Mouse (Mus musculus): ENCODE measurements around the gene Fbl.
"Not testable (repeated sequence)": the region's sequence is repeated elsewhere in the genome, so short reads cannot be mapped to it uniquely, and the experiment has no call there.

Gene Fbl

GRCm38 (mm10) chr7:28195414-28196098 is 26.0 kb downstream of the Fbl start:
- DNase-seq = no peak

- no peak for DNase-seq
Observed at GRCm38 (mm10) chr7:28196528-28196927, 27.0 kb downstream of the Fbl start.

- DNase-seq = no peak
Observed at GRCm38 (mm10) chr7:28199054-28199453, 29.5 kb downstream of the Fbl start.

GRCm38 (mm10) chr7:28203207-28204108 is 33.9 kb downstream of the Fbl start:
- peak; percentile 73 to 77 for DNase-seq

GRCm38 (mm10) chr7:28206044-28206600 is 36.6 kb downstream of the Fbl start:
- DNase-seq = peak in 1 of 2 experiments; percentile 41

GRCm38 (mm10) chr7:28208396-28208987 is 39.0 kb downstream of the Fbl start:
- no peak for DNase-seq

- peak; percentile 65 to 72 for DNase-seq
Observed at GRCm38 (mm10) chr7:28208988-28209508, 39.5 kb downstream of the Fbl start.

GRCm38 (mm10) chr7:28210731-28211130 is 41.2 kb downstream of the Fbl start:
- peak in 1 of 2 experiments; percentile 38 for DNase-seq

GRCm38 (mm10) chr7:28214142-28214541 is 44.6 kb downstream of the Fbl start:
- peak; percentile 70 to 83 for DNase-seq

- DNase-seq = not testable (repeated sequence)
Observed at GRCm38 (mm10) chr7:28215950-28216349, 46.4 kb downstream of the Fbl start.

GRCm38 (mm10) chr7:28217811-28218210 is 48.3 kb downstream of the Fbl start:
- DNase-seq = peak in 1 of 2 experiments; percentile 32

- peak; percentile 84 to 87 for DNase-seq
Observed at GRCm38 (mm10) chr7:28218951-28219740, 49.6 kb downstream of the Fbl start.

- DNase-seq = not testable (repeated sequence)
Observed at GRCm38 (mm10) chr7:28226836-28227235, 57.3 kb downstream of the Fbl start.

- DNase-seq = peak in 1 of 2 experiments; percentile 13
Observed at GRCm38 (mm10) chr7:28227421-28227820, 57.9 kb downstream of the Fbl start.

Measured in kidney, adult 8-10 months (tissue).